Mouse (Mus musculus) heart, embryonic 15.5 days (tissue): ENCODE data around the gene Ncbp3. TPM values are rescaled to one million over a fixed set of nuclear protein-coding genes. Genes with fewer than 3 reads are reported as not detected.
A peak's percentile ranks its signal among the peaks of the same experiment; 100 is the strongest.

ENCODE experiments used
- ATAC-seq: fragments of 200-750 bp; cut with Nextera tagmentation; replicated peaks from 2 replicates; pipeline ENCODE4 v1.8.0; 2017; ENCODE audit warnings: low read depth, moderate TSS enrichment; ENCODE audit not compliant: insufficient number of reproducible peaks, insufficient read depth, low FRiP score
- H3K27ac ChIP-seq: fragments of 300-500 bp; sonication (generic); 2 replicates; pipeline ENCODE4 v1.5.1; 2015; ENCODE audit warnings: mild to moderate bottlenecking, inconsistent platforms
- H3K27me3 ChIP-seq: fragments of 300-500 bp; sonication (generic); 2 replicates; pipeline ENCODE4 v1.6.1; 2015; ENCODE audit warnings: inconsistent platforms
- H3K36me3 ChIP-seq: fragments of 300-500 bp; sonication (generic); 2 replicates; pipeline ENCODE4 v1.6.1; 2015; ENCODE audit warnings: mild to moderate bottlenecking, inconsistent platforms
- H3K4me1 ChIP-seq: fragments of 300-500 bp; sonication (generic); replicated peaks from 2 replicates; pipeline ENCODE4 v1.6.1; 2015; ENCODE audit warnings: inconsistent platforms
- H3K4me2 ChIP-seq: fragments of 300-500 bp; sonication (generic); 2 replicates; pipeline ENCODE4 v1.6.1; 2015; ENCODE audit warnings: inconsistent platforms, mild to moderate bottlenecking, moderate library complexity
- H3K4me3 ChIP-seq: fragments of 300-500 bp; sonication (generic); 2 replicates; pipeline ENCODE4 v1.5.1; 2015; ENCODE audit warnings: mild to moderate bottlenecking, inconsistent platforms
- H3K9ac ChIP-seq: fragments of 300-500 bp; sonication (generic); 2 replicates; pipeline ENCODE4 v1.6.1; 2015; ENCODE audit warnings: mild to moderate bottlenecking, inconsistent platforms
- H3K9me3 ChIP-seq: fragments of 300-500 bp; sonication (generic); replicated peaks from 2 replicates; pipeline ENCODE4 v1.6.1; 2016; ENCODE audit warnings: inconsistent platforms
- whole genome bisulfite sequencing: fragments of 180-500 bp; shearing (Covaris S2); methylation state at CpG from one replicate; pipeline ENCODE4 v1.1.7; 2015; ENCODE audit warnings: mixed read lengths; 5-methylcytosine and 5-hydroxymethylcytosine counted together
- polyA plus RNA-seq: library from polyadenylated mRNA; unstranded; fragments of >200 nt; fragmentation: Nextera tagmentation; extraction: Ambion mirVana; gene quantifications from 2 replicates; pipeline ENCODE4 v1.2.1, GENCODE M21; 2015

Ncbp3 gene
- polyA plus RNA-seq, result 9.5 and 10.1 TPM in 2 replicates

DNA sequence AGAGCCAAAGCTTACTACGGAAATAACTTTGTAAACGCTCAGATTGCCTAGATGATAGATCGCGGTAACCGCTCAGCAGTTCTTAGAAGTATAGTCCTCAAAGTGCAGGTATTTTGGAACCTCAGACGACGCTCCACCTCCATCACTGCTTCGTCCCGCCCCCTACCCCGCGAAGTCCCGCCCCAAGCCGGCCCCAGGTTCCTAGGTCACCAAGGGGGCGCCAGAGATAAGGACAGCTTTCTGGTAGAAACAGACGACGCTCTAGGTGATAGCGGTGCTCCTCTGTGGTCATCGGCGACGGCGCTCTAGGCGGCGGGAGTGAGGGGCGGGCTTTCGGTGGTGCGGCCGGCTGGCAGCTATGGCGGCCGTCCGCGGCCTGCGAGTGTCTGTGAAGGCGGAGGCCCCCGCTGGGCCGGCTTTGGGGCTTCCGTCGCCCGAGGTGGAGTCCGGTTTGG lies at the start of gene Ncbp3:
TSS of gene Ncbp3 (plus strand) at position 242 of the 455 bp plus-strand sequence.
- H3K4me2 ChIP-seq, result peak within 1 kb of the TSS; percentile 71
- H3K9ac ChIP-seq, result peak within 1 kb of the TSS; percentile 97
- H3K27me3 ChIP-seq, result no peaks in the 10 kb centered on the region
- H3K9me3 ChIP-seq, result no peaks in the 10 kb centered on the region
- H3K27ac ChIP-seq, result peak within 1 kb of the TSS; percentile 96
- H3K36me3 ChIP-seq, result peaks cover 19% of the 10 kb centered on the region
- WGBS, result 1% methylated on average over 39 of the region's 39 CpGs
- peak within 1 kb of the TSS; percentile 91 for H3K4me3 ChIP-seq
- ATAC-seq, result peak; percentile 95
- H3K4me1 ChIP-seq, result peaks cover 19% of the 10 kb centered on the region

DNA sequence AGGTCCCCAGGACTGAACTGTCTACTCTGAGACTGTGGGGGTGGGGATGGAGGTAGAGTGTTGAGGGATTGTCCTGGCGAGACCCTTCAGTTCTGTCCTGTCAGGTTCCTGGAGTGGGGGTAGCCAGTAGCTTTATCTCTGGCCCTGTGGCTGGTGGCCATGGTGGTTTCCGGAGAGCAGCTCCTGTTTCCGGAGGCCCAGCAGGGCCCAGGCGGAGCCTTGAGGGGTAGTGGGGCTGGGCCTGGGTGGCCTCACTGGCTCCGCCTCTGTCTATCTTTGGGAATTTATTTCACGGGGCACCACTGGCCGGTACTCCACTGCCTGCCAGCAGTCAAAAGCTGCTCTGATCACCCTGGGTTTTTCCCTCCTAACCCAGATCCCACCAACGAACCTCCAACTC lies 48.8 kb upstream of the Ncbp3 start, which contains the start of gene P2rx1:
TSS of gene P2rx1 (plus strand) at position 333 of the 400 bp plus-strand sequence.
- H3K9me3 ChIP-seq, result no peaks in the 10 kb centered on the region
- no peaks in the 10 kb centered on the region for H3K27me3 ChIP-seq
- no peak for ATAC-seq
- peaks cover 26% of the 10 kb centered on the region for H3K4me1 ChIP-seq
- no peak within 1 kb of the TSS for H3K27ac ChIP-seq
- H3K4me3 ChIP-seq, result no peak within 1 kb of the TSS
- no peaks in the 10 kb centered on the region for H3K36me3 ChIP-seq
- no peak within 1 kb of the TSS for H3K9ac ChIP-seq
- WGBS, result 31% methylated on average over 8 of the region's 8 CpGs
- H3K4me2 ChIP-seq, result peak within 1 kb of the TSS; percentile 12; the same call in 1 of the 2 replicates

- no peaks in the 10 kb centered on the region for H3K27me3 ChIP-seq
- no peak; the same call in 1 of the 2 replicates for ATAC-seq
- H3K9me3 ChIP-seq, result no peaks in the 10 kb centered on the region
- no peak overlapping the region for H3K9ac ChIP-seq
- peaks cover 29% of the 10 kb centered on the region for H3K4me1 ChIP-seq
- no peak overlapping the region for H3K4me3 ChIP-seq
- H3K36me3 ChIP-seq, result no peaks in the 10 kb centered on the region
- 11% methylated on average over 6 of the region's 6 CpGs for WGBS
- no peak overlapping the region for H3K27ac ChIP-seq
- no peak overlapping the region for H3K4me2 ChIP-seq
These were observed 46.6 kb upstream of the Ncbp3 start for GRCm38 (mm10) chr11:73001029-73001428.

DNA sequence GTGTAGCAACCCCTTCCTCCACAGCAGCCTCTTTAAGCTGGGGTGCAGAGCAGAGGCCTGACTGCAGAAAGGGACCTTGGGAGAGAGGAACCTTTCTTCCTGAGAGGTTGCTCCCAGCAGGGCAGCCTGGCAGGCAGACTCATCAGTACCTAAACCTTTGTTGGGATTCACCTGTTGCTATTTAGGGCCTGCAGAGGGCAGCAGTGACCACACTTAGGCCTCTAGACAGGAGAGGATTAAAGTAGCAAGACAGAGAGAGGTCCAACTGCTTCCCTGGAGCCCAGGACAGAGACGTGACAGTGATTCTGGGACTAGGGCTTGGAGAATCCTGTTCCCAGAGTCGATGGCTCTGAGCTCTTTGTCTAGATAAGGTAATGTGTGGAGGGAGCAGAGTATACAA lies 41.2 kb upstream of the Ncbp3 start:
- Histone ChIP-seq H3K36me3 (no peaks in the 10 kb centered on the region), H3K4me1 (peaks cover 31% of the 10 kb centered on the region), H3K4me3 (no peak overlapping the region), H3K9ac (no peak overlapping the region), H3K9me3 (no peaks in the 10 kb centered on the region), H3K27me3 (peaks cover 21% of the 10 kb centered on the region), H3K4me2 (no peak overlapping the region), H3K27ac (peak overlapping the region; percentile 73)
- ATAC-seq, result peak; percentile 61
- 0% methylated on average over 2 of the region's 2 CpGs for WGBS

DNA sequence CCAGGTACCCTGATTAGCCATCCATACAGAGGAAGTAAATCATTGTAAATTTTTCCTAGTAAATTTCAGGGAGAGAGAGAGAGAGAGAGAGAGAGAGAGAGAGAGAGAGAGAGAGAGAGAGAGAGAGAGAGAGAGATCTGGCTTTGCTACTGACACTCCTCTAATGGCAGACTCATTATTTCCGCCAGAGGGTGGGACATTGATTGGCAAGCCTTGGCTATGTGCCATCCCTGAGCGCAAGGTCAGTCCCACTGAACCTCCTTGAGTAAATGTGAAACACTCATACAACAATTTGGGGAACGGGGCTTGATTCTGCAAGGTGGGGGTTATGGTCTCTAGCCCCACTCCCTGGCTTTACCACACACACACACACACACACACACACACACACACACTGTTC lies 40.5 kb upstream of the Ncbp3 start:
- no peak overlapping the region for H3K4me2 ChIP-seq
- 41% methylated on average over 3 of the region's 3 CpGs for WGBS
- H3K9me3 ChIP-seq, result no peaks in the 10 kb centered on the region
- no peak overlapping the region for H3K9ac ChIP-seq
- no peak for ATAC-seq
- peaks cover 21% of the 10 kb centered on the region for H3K27me3 ChIP-seq
- H3K36me3 ChIP-seq, result no peaks in the 10 kb centered on the region
- no peak overlapping the region for H3K4me3 ChIP-seq
- H3K27ac ChIP-seq, result no peak overlapping the region
- H3K4me1 ChIP-seq, result peaks cover 31% of the 10 kb centered on the region

DNA sequence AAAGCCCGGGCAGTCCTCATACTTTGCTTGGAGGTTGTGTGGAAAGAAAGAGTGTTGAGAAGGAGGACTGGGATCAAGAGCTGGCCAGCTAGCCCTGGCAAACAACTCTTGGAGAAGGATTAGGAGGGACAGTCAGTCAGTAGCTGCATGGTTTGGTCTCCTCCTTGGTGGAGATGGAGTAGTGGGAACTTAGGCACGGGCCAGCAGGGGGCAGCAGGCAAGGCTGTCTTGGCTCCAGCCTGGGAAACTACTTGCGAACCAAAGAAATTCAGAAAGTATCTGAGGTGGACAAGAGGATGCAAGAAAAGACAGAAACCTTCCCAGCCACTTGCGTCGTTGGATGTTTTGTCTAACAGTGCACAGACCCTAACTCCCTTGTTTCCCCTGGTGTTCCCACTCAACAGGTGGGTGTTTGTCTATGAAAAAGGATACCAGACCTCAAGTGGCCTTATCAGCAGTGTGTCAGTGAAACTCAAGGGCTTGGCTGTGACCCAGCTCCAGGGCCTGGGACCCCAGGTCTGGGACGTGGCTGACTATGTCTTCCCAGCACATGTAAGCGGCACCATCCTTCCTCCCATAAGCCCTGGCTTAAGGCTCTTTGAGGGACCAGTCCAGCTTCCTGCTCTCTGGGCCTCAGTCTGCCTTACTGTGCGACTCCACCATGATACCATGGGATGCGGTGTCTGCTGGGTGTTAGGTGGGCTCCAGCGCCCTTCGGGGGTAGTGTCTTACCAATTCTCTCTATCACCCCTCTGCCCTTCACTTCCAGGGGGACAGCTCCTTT lies 39.7 kb upstream of the Ncbp3 start:
- H3K27me3 ChIP-seq, result peaks cover 21% of the 10 kb centered on the region
- H3K36me3 ChIP-seq, result no peaks in the 10 kb centered on the region
- ATAC-seq, result no peak; the same call in 1 of the 2 replicates
- H3K4me2 ChIP-seq, result no peak overlapping the region
- WGBS, result 46% methylated on average over 11 of the region's 11 CpGs
- peaks cover 31% of the 10 kb centered on the region for H3K4me1 ChIP-seq
- H3K9me3 ChIP-seq, result no peaks in the 10 kb centered on the region
- no peak overlapping the region for H3K27ac ChIP-seq
- H3K4me3 ChIP-seq, result no peak overlapping the region
- H3K9ac ChIP-seq, result 0 out of 2 replicates have a peak overlapping the region, but pooled peaks have one; percentile 13

DNA sequence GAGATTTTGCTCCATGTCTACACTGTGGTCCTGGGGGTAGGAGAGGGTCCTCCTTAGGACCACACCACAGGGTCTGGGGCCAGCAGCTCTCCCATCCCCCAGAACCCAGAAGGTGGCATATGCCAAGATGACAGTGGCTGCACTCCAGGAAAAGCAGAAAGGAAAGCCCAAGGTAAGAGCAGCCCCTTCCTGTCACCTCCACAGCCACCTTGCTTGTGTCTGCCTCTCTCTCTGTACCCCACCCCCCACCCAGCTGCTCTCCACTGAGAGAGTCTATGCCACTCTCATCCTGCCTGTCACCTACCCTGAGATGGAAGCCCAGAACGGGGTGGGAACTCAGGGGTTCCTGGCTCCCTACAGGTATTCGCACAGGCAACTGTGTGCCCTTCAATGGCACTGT lies 38.8 kb upstream of the Ncbp3 start:
- 60% methylated on average over 2 of the region's 2 CpGs for whole genome bisulfite sequencing
- Histone ChIP-seq H3K36me3 (no peaks in the 10 kb centered on the region), H3K27me3 (peaks cover 22% of the 10 kb centered on the region), H3K9me3 (no peaks in the 10 kb centered on the region), H3K9ac (no peak overlapping the region), H3K4me1 (peaks cover 31% of the 10 kb centered on the region), H3K27ac (no peak overlapping the region), H3K4me2 (no peak overlapping the region), H3K4me3 (no peak overlapping the region)
- ATAC-seq, result no peak

- 65% methylated on average over 13 of the region's 13 CpGs for WGBS
- Histone ChIP-seq H3K4me3 (no peak overlapping the region), H3K9ac (no peak overlapping the region), H3K9me3 (no peaks in the 10 kb centered on the region), H3K27ac (no peak overlapping the region), H3K36me3 (no peaks in the 10 kb centered on the region), H3K4me1 (peaks cover 35% of the 10 kb centered on the region), H3K27me3 (peaks cover 25% of the 10 kb centered on the region), H3K4me2 (no peak overlapping the region)
- ATAC-seq, result no peak
These were observed 37.9 kb upstream of the Ncbp3 start for GRCm38 (mm10) chr11:73009531-73010274.

GRCm38 (mm10) chr11:73013981-73014380 lies 33.6 kb upstream of the Ncbp3 start:
- no peak overlapping the region for H3K27ac ChIP-seq
- H3K36me3 ChIP-seq, result no peaks in the 10 kb centered on the region
- no peak overlapping the region for H3K4me3 ChIP-seq
- H3K9me3 ChIP-seq, result no peaks in the 10 kb centered on the region
- H3K9ac ChIP-seq, result no peak overlapping the region
- no peak overlapping the region for H3K4me2 ChIP-seq
- WGBS, result 74% methylated on average over 5 of the region's 5 CpGs
- peaks cover 23% of the 10 kb centered on the region for H3K4me1 ChIP-seq
- no peak for ATAC-seq
- peaks cover 42% of the 10 kb centered on the region for H3K27me3 ChIP-seq

DNA sequence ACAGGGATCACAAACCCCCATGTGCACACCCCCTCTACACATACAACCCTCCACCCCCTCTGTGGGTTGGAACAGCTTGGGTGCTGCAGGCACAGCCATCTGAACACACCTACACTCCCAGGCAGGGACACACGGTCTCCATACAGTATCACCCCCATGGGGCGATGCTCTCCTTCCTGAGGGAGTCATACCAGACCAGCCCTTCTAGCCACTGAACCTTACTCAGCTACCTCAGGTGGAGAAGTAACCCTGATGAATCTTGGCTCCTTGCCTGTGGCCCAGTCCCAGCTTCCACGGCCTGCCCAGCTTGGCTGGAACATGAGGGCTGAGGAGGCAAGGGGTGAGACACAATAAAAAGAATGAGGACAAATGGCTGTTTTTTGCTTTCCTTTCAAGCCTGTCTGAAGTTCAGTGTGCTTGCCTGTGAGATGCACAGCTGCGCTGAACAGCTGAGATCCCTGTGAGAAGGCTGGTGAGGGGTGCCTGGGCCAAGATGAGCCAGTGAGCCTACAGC lies 32.7 kb upstream of the Ncbp3 start:
- no peak for ATAC-seq
- no peak overlapping the region for H3K27ac ChIP-seq
- H3K4me3 ChIP-seq, result no peak overlapping the region
- no peaks in the 10 kb centered on the region for H3K9me3 ChIP-seq
- no peak overlapping the region for H3K9ac ChIP-seq
- no peaks in the 10 kb centered on the region for H3K36me3 ChIP-seq
- peaks cover 41% of the 10 kb centered on the region for H3K27me3 ChIP-seq
- peaks cover 32% of the 10 kb centered on the region for H3K4me1 ChIP-seq
- no peak overlapping the region for H3K4me2 ChIP-seq
- 77% methylated on average over 4 of the region's 4 CpGs for WGBS

DNA sequence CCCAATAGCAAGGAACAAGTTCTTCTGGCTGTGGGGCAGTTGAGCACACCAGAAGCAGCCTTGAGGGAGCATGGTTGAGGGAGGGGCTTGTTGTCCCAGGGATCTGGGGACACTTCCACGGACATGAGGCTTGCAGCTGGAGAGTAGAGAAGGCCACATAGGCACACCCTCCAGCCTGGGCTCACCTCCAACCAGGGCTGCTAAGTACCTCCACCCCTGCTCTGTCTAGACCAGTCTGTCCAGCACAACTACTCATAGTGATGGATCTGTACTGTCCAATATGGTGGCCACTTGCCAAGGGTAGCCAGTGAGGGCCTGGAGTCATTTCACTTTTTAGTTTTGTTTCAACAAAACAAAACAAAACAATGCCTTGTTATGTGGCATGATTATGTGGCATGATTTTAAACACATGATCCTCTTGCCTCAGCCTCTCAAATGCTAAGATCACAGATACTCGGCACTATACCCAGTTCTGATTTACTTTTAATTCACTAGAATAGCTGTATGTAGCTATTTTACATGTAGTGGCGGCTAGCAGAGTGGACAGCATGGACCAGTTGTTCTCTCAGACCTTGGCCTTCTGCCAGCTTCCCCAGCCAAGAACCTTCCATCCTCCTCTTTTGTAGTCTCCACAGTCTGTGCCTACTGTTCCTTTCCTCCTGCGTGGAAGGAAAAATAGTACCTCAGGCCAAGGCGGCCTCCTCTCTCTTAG lies 32.0 kb upstream of the Ncbp3 start:
- H3K27me3 ChIP-seq, result peaks cover 42% of the 10 kb centered on the region
- no peak for ATAC-seq
- no peak overlapping the region for H3K4me3 ChIP-seq
- H3K9ac ChIP-seq, result no peak overlapping the region
- H3K36me3 ChIP-seq, result no peaks in the 10 kb centered on the region
- WGBS, result 60% methylated on average over 5 of the region's 5 CpGs
- H3K4me2 ChIP-seq, result no peak overlapping the region
- H3K27ac ChIP-seq, result no peak overlapping the region
- H3K4me1 ChIP-seq, result peaks cover 34% of the 10 kb centered on the region
- H3K9me3 ChIP-seq, result no peaks in the 10 kb centered on the region
